Mouse (Mus musculus): Measurements from ENCODE around the gene Srp68. TPM values are rescaled to one million over a fixed set of nuclear protein-coding genes. Genes with fewer than 3 reads are reported as not detected.

Srp68 gene
- 63.9 and 66.1 TPM in 2 replicates for polyA plus RNA-seq (2015; fragmentation: Nextera tagmentation; extraction: Ambion mirVana)

DNA sequence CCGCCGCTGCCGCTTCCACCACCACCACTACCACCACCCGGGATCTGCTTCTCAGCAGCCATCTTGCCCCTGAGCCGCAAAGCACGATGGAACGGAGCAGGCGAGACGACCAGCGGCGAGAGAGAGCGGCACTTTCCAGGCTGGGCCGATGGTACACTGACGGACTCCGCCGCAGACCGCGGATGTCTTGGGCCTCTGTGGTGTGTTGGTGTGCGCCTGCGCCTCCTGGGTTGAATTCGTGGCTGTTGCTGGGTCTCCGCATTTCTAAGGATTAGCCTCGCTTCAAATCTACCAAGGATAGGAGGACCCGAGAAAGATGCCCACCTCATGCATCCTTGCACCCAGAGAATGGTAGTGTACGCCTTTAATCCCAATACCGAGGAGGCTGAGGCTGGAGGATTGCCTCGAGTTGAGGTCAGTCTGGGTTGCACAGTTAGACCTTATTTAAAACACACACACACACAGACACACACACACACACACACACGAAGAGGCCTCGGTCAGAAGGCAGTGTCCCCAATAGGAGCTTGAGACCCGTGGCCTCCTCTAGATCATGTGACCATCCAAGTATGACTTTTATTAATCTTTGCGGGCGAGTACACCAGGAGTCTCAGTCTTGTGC, at the start of gene Srp68:
Gene Srp68 (minus strand): TSS at position 173 of the 622 bp plus-strand sequence.
- peak; percentile 99 for ATAC-seq (ENCODE audit: low FRiP score, low read depth)
- Histone ChIP-seq H3K4me1 (replicated peaks) (peaks cover 31% of the 10 kb centered on the region), H3K4me2 (peak within 1 kb of the TSS; percentile 82), H3K36me3 (peaks cover 18% of the 10 kb centered on the region), H3K4me3 (peak within 1 kb of the TSS; percentile 81), H3K9ac (peak within 1 kb of the TSS; percentile 78), H3K9me3 (no peaks in the 10 kb centered on the region), H3K27me3 (no peaks in the 10 kb centered on the region), H3K27ac (replicated peaks) (peak within 1 kb of the TSS; percentile 92)
- WGBS, result 2% methylated on average over 32 of the region's 32 CpGs

DNA sequence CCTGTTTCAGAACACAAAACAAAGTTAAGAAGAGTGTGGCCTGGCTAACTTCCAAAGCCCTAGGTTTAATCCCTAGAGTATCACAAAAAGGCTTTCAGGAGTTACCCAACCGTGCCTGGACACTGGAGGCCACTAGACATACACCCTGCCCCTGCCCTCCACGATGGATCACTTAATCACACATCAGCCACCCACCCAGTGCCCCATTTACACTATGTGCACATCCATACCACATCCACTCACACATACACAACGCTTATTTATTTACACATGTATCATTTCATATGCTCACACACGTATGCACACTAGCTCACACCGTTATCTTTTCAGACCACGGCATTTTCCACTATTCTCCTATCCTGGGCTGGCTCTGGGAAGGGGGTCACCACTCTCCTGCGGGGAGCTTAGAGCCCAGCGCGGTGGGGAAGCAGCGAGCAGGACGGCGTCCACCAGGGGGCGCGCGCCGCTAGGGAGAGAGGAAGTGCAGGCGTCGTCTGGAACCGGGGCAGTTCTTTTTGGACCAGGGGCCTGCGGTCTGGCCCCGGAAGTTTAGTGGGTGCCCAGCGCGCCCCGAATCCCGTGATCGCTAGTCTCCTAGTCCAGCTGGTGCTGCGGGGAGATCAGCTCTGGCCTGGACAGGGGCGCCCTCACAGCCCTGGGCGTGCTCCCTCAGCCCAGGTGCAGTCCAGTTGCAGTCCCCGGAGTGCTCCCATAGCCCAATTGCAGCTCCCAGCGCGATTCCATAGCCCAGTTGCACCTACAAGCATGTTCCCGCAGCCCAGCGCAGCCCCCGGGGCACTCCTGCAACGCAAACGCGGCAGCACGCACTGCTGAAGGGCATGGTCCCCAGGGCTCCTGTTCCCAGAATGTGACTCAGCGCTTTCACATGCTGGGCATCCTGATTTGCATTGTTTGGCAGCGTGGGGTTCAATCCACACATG, 45.0 kb upstream of the Srp68 start:
- ATAC-seq (ENCODE audit: low FRiP score, low read depth), result peak; percentile 85
- peak overlapping the region; percentile 59 for H3K9ac ChIP-seq
- peak overlapping the region; percentile 44 for H3K4me3 ChIP-seq
- no peaks in the 10 kb centered on the region; the same call in 1 of the 2 replicates for H3K27me3 ChIP-seq
- peak overlapping the region; percentile 97 for H3K4me2 ChIP-seq
- no peak overlapping the region for H3K27ac ChIP-seq (replicated peaks)
- H3K36me3 ChIP-seq, result no peaks in the 10 kb centered on the region
- peaks cover 10% of the 10 kb centered on the region for H3K4me1 ChIP-seq (replicated peaks)
- no peaks in the 10 kb centered on the region for H3K9me3 ChIP-seq
- WGBS, result 3% methylated on average over 41 of the region's 41 CpGs

DNA sequence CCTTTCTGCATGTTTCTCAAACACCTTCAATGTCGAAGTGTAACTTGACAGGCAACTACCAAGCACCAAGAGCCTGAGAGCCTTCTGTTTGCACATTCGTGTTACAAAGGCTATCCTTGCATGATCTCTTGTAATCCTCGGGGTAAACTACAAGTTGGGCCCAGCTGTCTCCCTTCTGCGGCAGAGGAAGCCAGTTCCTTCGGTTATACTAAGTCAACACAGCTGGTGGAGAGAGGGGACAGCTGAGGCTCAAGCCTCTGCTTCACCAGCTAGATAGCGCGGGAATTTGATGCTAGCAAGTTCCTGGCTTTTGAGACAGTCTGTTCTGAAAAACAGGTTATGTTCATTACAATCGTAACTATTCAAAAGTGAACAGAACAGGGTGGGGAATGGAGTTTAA, 38.3 kb upstream of the Srp68 start:
- Histone ChIP-seq H3K9ac (no peak overlapping the region), H3K27me3 (no peaks in the 10 kb centered on the region), H3K4me3 (no peak overlapping the region), H3K9me3 (no peaks in the 10 kb centered on the region), H3K4me1 (replicated peaks) (peaks cover 5% of the 10 kb centered on the region; the same call in 1 of the 2 replicates), H3K27ac (replicated peaks) (no peak overlapping the region), H3K4me2 (no peak overlapping the region), H3K36me3 (no peaks in the 10 kb centered on the region)
- WGBS, result 61% methylated on average over 8 of the region's 8 CpGs
- no peak for ATAC-seq (ENCODE audit: low FRiP score, low read depth)

DNA sequence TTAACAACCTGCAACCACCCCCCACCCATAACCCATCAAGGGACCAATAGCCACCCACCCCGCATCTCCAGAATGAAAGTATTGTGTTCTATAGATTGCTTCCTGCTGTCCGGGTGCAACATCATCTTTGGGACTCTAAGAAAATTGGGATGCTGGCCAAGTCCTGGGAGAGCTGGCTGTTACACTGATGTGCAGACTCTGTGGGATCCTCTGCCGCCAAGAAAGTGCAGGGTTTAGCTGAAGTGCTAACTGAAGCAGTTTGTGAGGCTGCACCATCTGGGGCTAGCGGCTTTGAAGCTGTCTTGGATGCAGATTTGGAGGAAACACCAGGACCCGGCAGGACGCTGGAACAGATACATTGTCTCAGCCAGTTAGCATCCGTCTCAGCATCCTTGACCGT, 37.2 kb upstream of the Srp68 start:
- 42% methylated on average over 8 of the region's 8 CpGs for WGBS
- no peak for ATAC-seq (ENCODE audit: low FRiP score, low read depth)
- Histone ChIP-seq H3K4me1 (replicated peaks) (peaks cover 5% of the 10 kb centered on the region; the same call in 1 of the 2 replicates), H3K4me3 (no peak overlapping the region), H3K36me3 (no peaks in the 10 kb centered on the region), H3K9ac (no peak overlapping the region), H3K27me3 (no peaks in the 10 kb centered on the region), H3K9me3 (no peaks in the 10 kb centered on the region), H3K27ac (replicated peaks) (no peak overlapping the region), H3K4me2 (no peak overlapping the region)

DNA sequence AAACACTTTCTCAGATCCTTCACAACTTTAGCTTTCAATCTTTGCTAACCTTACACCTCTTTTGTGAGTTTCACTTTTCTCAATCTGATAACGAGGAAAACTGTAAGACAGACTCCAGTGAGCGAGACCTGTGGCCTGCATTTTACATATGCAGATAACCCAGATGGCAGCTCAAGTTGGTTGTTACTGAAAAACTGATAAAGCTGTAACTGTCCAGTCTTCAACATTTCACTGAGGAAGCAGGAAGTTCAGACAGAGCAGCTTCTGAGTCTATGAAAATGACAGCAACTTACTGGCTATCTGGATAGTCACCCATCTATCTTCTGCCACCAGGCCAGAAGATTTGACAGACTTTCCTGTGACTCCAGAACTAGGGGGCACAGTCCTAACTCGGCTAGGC, 35.6 kb upstream of the Srp68 start:
- WGBS, result 81% methylated on average over 3 of the region's 3 CpGs
- no peak overlapping the region for H3K4me3 ChIP-seq
- no peak overlapping the region for H3K27ac ChIP-seq (replicated peaks)
- no peaks in the 10 kb centered on the region for H3K9me3 ChIP-seq
- H3K9ac ChIP-seq, result no peak overlapping the region
- peaks cover 3% of the 10 kb centered on the region; the same call in 1 of the 2 replicates for H3K36me3 ChIP-seq
- H3K4me1 ChIP-seq (replicated peaks), result peaks cover 14% of the 10 kb centered on the region
- H3K4me2 ChIP-seq, result no peak overlapping the region
- ATAC-seq (ENCODE audit: low FRiP score, low read depth), result no peak
- H3K27me3 ChIP-seq, result no peaks in the 10 kb centered on the region

DNA sequence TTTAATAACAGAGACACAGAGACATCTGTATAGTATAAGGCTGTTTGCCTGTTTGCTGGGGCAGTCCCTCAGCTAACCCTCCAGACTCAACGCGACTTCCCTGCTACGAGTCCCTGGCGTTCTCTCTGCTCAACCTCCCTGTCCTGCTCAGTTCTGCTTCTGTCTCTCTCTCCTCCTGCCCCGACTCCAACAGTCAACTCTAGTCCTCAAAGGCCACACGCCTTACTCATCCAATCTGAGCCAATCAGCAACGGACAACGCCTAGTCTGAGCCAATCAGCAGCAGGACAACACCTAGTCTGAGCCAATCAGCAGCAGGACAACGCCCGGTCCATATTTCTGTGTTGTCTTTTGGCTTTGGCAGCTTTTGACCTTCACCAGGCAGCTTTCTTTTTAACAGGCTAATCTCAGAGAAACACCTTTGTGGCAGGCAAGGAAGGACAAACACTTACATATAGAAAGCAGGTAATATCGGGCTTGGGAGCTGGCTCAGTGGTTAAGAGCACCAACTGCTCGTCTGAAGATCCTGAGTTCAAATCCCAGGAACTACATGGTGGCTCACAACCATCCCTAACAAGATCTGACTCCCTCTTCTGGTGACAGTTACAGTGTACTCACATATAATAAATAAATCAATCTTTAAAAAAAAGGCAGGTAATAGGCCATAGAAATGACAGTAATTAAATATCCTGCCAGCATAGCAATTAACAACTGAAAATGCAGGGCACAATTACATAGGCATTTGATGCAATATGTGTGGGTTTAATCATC, 33.9 kb upstream of the Srp68 start:
- H3K9ac ChIP-seq, result no peak overlapping the region
- ATAC-seq (ENCODE audit: low FRiP score, low read depth), result no peak
- no peaks in the 10 kb centered on the region for H3K27me3 ChIP-seq
- no peak overlapping the region for H3K27ac ChIP-seq (replicated peaks)
- WGBS, result 95% methylated on average over 12 of the region's 12 CpGs
- no peaks in the 10 kb centered on the region for H3K9me3 ChIP-seq
- H3K4me3 ChIP-seq, result no peak overlapping the region
- peaks cover 19% of the 10 kb centered on the region for H3K36me3 ChIP-seq
- H3K4me2 ChIP-seq, result no peak overlapping the region
- H3K4me1 ChIP-seq (replicated peaks), result peaks cover 14% of the 10 kb centered on the region

DNA sequence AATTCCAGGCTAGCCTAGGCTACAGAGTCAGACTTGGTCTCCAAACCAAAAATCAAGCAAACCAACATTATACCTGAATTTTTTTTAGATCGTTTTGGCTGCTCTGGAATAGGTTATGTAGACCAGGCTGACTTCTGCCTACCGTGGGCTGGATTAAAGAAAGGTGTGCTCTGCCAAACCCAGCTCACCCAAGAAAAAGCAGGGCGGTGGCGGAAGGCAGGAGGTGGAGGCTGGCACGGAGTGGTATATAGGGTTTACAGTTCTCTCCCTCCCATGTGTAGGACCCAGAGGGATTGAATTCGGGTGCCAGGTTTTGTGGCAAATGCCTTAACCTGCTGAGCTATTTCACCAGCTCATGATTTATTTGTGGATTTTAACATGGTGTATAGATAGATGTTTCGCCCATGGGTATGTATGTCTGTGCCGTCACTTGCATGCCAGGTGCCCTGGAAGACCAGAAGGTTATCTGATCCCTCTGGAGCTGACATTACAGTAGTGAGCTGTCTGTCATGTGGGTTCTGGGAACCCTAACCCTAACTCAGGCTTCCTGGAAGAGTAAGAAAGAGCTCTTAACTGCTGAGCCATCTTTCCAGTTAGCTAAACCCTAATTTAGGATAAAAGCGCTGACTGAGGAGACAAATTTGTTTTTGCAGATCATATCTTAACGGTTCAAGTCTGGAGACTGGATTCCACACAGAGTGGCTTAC, 33.2 kb upstream of the Srp68 start, which contains the start of gene Exoc7:
Gene Exoc7 (minus strand): TSS at position 215 of the 707 bp plus-strand sequence.
- ATAC-seq (ENCODE audit: low FRiP score, low read depth), result no peak

DNA sequence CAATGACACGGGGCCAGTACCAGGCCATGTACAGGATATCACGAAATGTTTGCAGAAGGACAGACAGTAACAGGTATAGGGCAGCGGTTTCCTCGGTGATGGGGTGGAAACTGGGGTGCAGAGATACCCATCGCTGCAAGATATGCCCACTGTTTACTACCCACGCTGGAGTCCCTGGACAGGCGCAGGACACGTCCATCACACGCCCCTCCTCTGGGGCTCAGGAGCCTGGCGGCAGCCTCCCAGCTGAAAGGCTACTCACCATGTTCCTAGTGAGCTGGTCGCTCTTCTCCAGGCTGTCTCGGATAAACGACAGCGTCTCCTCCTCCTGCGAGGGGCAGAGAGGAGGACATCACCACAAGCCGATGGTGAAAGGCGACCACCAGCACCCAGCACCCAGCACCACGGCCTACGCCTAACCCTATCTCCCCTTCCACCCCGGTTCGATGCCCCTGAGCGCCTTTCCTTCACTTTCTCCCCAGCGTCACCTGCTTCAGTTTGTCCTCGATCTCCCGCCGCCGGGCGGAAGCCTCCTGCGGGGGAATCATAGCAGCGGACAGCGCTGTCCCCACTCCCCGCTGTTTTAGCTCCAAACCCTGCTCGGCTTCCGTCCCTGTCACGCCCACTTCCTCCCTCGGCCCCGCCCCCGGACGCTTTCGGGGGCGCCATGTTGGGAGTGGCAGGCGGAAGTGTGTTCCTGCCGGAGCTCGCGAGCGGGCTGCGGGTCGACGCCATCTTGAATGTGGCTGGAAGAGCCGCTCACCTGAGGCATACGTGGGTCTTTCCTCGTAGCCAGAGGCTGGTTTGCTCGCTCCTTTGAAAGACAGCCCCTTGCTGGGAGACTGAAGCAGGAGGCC, 32.3 kb upstream of the Srp68 start:
- WGBS, result 2% methylated on average over 53 of the region's 53 CpGs
- Histone ChIP-seq H3K9ac (peak overlapping the region; percentile 73), H3K4me1 (replicated peaks) (peaks cover 13% of the 10 kb centered on the region), H3K27ac (replicated peaks) (peak overlapping the region; percentile 70), H3K36me3 (peaks cover 34% of the 10 kb centered on the region), H3K4me3 (peak overlapping the region; percentile 66), H3K9me3 (no peaks in the 10 kb centered on the region), H3K27me3 (no peaks in the 10 kb centered on the region), H3K4me2 (peak overlapping the region; percentile 76)
- ATAC-seq (ENCODE audit: low FRiP score, low read depth), result peak; percentile 96

More for the DNA sequence above, 33.2 kb upstream of the Srp68 start, which contains the start of gene Exoc7:
- peak within 1 kb of the TSS; percentile 76 for H3K4me2 ChIP-seq
- 85% methylated on average over 10 of the region's 10 CpGs for WGBS
- H3K36me3 ChIP-seq, result peaks cover 26% of the 10 kb centered on the region
- no peaks in the 10 kb centered on the region for H3K27me3 ChIP-seq
- H3K4me1 ChIP-seq (replicated peaks), result peaks cover 14% of the 10 kb centered on the region
- H3K4me3 ChIP-seq, result peak within 1 kb of the TSS; percentile 66
- H3K9me3 ChIP-seq, result no peaks in the 10 kb centered on the region
- H3K27ac ChIP-seq (replicated peaks), result peak within 1 kb of the TSS; percentile 70
- H3K9ac ChIP-seq, result peak within 1 kb of the TSS; percentile 73

DNA sequence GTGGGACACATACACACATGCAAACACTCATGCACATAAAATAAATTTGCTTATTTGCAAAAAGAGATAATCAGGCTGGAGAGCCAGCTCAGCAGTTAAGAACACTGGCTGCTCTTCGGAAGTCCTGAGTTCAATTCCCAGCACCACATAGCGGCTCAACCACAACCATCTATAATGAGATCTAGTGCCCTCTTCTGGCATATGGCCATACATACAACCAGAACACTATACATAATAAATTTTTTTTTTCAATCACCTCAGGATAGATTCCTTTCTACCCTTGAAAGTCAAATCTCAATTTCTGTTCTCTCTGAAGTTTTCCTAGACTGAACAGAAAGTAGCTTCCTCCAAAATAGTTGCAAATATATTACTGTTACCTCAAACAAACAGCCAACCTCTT, 31.4 kb upstream of the Srp68 start:
- peak overlapping the region; percentile 76 for H3K4me2 ChIP-seq
- H3K4me3 ChIP-seq, result peak overlapping the region; percentile 66
- no peak overlapping the region for H3K27ac ChIP-seq (replicated peaks)
- H3K36me3 ChIP-seq, result peaks cover 43% of the 10 kb centered on the region
- peaks cover 9% of the 10 kb centered on the region for H3K4me1 ChIP-seq (replicated peaks)
- no peak for ATAC-seq (ENCODE audit: low FRiP score, low read depth)
- H3K9me3 ChIP-seq, result no peaks in the 10 kb centered on the region
- 95% methylated on average over 2 of the region's 2 CpGs for WGBS
- no peaks in the 10 kb centered on the region for H3K27me3 ChIP-seq
- H3K9ac ChIP-seq, result no peak overlapping the region

DNA sequence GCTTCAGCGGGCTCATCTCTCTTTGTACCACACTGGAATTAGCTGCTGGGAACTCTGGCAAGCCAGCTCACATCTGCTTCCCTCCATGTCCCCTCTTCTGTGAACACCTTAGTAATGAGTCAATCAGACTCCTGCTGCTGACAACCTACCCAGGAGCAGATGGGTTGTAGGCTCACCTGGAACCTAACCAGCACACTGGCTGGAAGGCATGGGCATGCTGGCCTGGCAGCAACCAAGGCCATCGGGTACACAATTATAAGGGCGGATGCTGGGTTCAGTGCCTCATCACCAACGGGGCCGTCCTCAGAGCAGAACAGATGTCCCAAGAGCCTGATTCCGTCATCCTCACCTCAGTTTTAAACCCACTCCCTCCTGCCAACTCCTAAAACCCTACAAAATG, 24.6 kb upstream of the Srp68 start:
- H3K9me3 ChIP-seq, result no peaks in the 10 kb centered on the region
- WGBS, result 92% methylated on average over 6 of the region's 6 CpGs
- no peak for ATAC-seq (ENCODE audit: low FRiP score, low read depth)
- H3K36me3 ChIP-seq, result peaks cover 67% of the 10 kb centered on the region
- no peak overlapping the region for H3K4me3 ChIP-seq
- H3K9ac ChIP-seq, result no peak overlapping the region
- H3K27me3 ChIP-seq, result no peaks in the 10 kb centered on the region
- H3K27ac ChIP-seq (replicated peaks), result no peak overlapping the region
- H3K4me1 ChIP-seq (replicated peaks), result no peaks in the 10 kb centered on the region
- H3K4me2 ChIP-seq, result no peak overlapping the region
